In the genomic region with DNA sequence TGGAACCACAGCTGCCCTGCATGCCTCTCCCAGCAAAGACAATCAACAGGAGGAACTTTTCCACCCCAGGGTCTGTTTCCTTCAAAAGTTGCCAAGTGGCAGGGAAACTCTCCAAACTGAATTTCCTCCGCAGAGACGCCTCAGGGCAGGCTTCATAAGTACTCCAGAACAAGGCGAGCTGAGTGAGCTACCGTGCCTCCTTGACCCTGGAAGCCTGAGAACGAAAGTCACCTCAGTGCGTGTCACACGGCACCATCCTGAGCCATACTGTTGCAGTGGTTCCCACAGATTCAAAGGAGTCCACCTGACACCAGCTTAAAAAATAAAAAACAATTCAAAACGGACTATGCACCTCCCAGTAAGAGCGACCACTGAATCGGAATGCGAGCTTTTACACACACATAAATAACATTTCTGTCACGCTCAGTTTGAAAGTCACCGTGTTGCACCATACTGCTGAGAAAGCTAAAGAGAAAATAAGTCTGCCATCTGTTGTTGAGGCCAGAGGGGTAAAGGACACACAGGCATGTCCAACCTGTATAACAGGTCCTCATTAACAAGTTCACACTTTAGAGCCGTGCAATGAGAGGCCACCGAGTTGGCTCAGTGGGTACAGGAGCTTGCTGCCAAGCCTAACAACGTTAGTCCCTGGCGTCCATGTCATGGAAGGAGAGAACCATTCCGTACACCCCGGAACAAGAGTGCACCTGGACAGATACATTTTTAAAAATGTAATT, we compare ENCODE assay signal across 12 mouse cellular contexts. TPM values are rescaled to one million over a fixed set of nuclear protein-coding genes. Genes with fewer than 3 reads are reported as not detected.
DNase-seq lines count a peak whose midpoint lies in the region; ATAC-seq lines count a peak whose summit lies in the region.
"Had no signal": no experiment of that assay in that cellular context is flagged by ENCODE, and none has a peak within 500 bp of the region (broad histone marks: within the 10 kb centered on the region; RNA-seq: fewer than 3 reads in every experiment).

No protein-coding gene starts in this region.

- no peak overlapping the region for H3K9ac ChIP-seq in heart, embryonic 14.5 days (ENCODE audit: low read length)
- H3K9ac ChIP-seq: lung, embryonic 14.5 days had no signal

- 0 out of 2 replicates have a peak, but pooled peaks cover under 1% of the 10 kb centered on the region for H3K36me3 ChIP-seq in heart, embryonic 14.5 days (ENCODE audit: control insufficient read depth, insufficient read depth, low read length)

- ATAC-seq in heart, embryonic 14.5 days (ENCODE audit: insufficient number of reproducible peaks, insufficient read depth, low FRiP score, low read depth) = no peak
- ATAC-seq: Patski had no signal

- H3K4me3 ChIP-seq in heart, embryonic 14.5 days (ENCODE audit: control insufficient read depth in 1 of 2, insufficient read depth in 1 of 2, low read depth in 1 of 2, low read length in 2 of 2) = no peak overlapping the region
- H3K4me3 ChIP-seq in brown adipose tissue, adult 24 weeks (ENCODE audit: insufficient read depth, low read depth, low read length) = peak overlapping the region; percentile 3; the same call in 1 of the 2 replicates

- WGBS in heart, embryonic 14.5 days = 87% methylated on average over 19 of the region's 19 CpGs

- peaks cover 4 to 7% of the 10 kb centered on the region in 2 experiments; a peak in 1 of 4 replicates for H3K4me1 ChIP-seq in heart, embryonic 14.5 days (ENCODE audit: control insufficient read depth in 2 of 2, insufficient read depth in 2 of 2, low read length in 2 of 2)
- H3K4me1 ChIP-seq in brown adipose tissue, adult 24 weeks (ENCODE audit: control insufficient read depth, insufficient read depth, insufficient read length, low read length) = peaks cover 6% of the 10 kb centered on the region; the same call in 1 of the 2 replicates

- no peak for DNase-seq in heart, postnatal 4 days
- DNase-seq in kidney, adult 9 months = peak; percentile 19
- peak; percentile 31 for DNase-seq in lung, postnatal 14 days
- no peak for DNase-seq in right cerebral cortex, adult 2 months (ENCODE audit: low spot score in 2 of 2)
- no peak for DNase-seq in adrenal gland, adult 8-10 months
- DNase-seq: adrenal gland, postnatal 36 days; cerebellum, adult 9-11 months; lung, embryonic 14.5 days; right cerebral cortex, postnatal 4 days had no signal

- no peaks in the 10 kb centered on the region for H3K27me3 ChIP-seq in heart, embryonic 14.5 days (ENCODE audit: control insufficient read depth, insufficient read depth, low read length)
- H3K27me3 ChIP-seq: Patski had no signal

- H3K27ac ChIP-seq in heart, embryonic 14.5 days (replicated peaks in 1 of 2; ENCODE audit: control insufficient read depth in 1 of 2, insufficient read depth in 1 of 2, low read depth in 2 of 2, low read length in 2 of 2) = peak overlapping the region; percentile 29 to 45; a peak in 1 of 4 replicates
- no peak overlapping the region for H3K27ac ChIP-seq in brown adipose tissue, adult 24 weeks (replicated peaks; ENCODE audit: low read depth, low read length)

- no peak overlapping the region for H3K4me2 ChIP-seq in heart, embryonic 14.5 days (ENCODE audit: low read length)
- H3K4me2 ChIP-seq: lung, embryonic 14.5 days had no signal

- H3K9me3 ChIP-seq in heart, embryonic 14.5 days (ENCODE audit: control insufficient read depth, low read length) = 0 out of 2 replicates have a peak, but pooled peaks cover 2% of the 10 kb centered on the region

RNA-seq across cellular contexts. Expression of gene Rpl31, which starts 42.6 kb away (rescaled TPM):
- 441 and 528 TPM in 2 replicates for polyA plus RNA-seq in heart, embryonic 14.5 days (2014; fragmentation: Nextera tagmentation; extraction: Ambion mirVana)
- total RNA-seq in heart, postnatal 4 days (2021) = 100 to 1,000 TPM; 810 to 867 TPM
- 322 and 591 TPM in 2 replicates for polyA plus RNA-seq in brown adipose tissue, adult 24 weeks (2012; ENCODE audit: insufficient read depth, insufficient read length, missing spikeins)
- total RNA-seq in adrenal gland, adult 8-10 months (2022) = 100 to 1,000 TPM; 589 to 669 (median 644) TPM

Comparison
In these comparisons a context has a peak if more than half of its experiments do, and no peak if none do; other contexts are left out.
1. DNase-seq: peak in kidney, adult 9 months (single experiment) and lung, postnatal 14 days (single experiment); none in heart, postnatal 4 days (single experiment), right cerebral cortex, adult 2 months (0 of 2) and adrenal gland, adult 8-10 months (single experiment).